Mouse (Mus musculus): ENCODE data around the gene Cadps2.

GRCm38 (mm10) chr6:23835552-23835951 lies 3.7 kb downstream of the Cadps2 start:
- TF ChIP-seq CTCF (IDR thresholded peaks at IDR 0.05; ENCODE audit: low read depth) (no peak), EP300 (IDR thresholded peaks at IDR 0.05; ENCODE audit: low read depth) (no peak)
